Mouse (Mus musculus) layer of hippocampus, adult 18-20 months (tissue): Measurements from ENCODE around the gene Nf2. TPM values are rescaled to one million over a fixed set of nuclear protein-coding genes. Genes with fewer than 3 reads are reported as not detected.

ENCODE experiments used
- microRNA-seq, 2 experiments: library from miRNA; unstranded; fragments of <30 nt; microRNA quantifications; one replicate each; pipeline ENCODE4 v1.2.0; 2021
- total RNA-seq, 2 experiments: library from RNA; stranded (reverse); gene quantifications; 2 replicates each; pipeline ENCODE4 v1.2.3; 2021

Nf2 gene
- total RNA-seq, 2 experiments from 2014 or later: 88.6 to 99.8 TPM

Small RNA genes within 50 kb of the gene (microRNA-seq; reads per million reads assigned to microRNA genes)
- gene Mir6918: 0.59 to 1.2 reads per million in 2 experiments

Other genes starting within 250 kb of the Nf2 start
- gene Gm11032, start 229.5 kb downstream of the Nf2 start, total RNA-seq: not detected
- 10 to 100 TPM; 23.3 to 26.7 TPM for gene Ascc2, start 211.8 kb downstream of the Nf2 start, total RNA-seq
- 100 to 1,000 TPM; 372 to 389 TPM for gene Uqcr10, start 145.2 kb downstream of the Nf2 start, total RNA-seq
- gene Zmat5, start 144.9 kb downstream of the Nf2 start, total RNA-seq: 10 to 100 TPM; 32.4 to 34.4 TPM
- gene Cabp7, start 102.8 kb downstream of the Nf2 start, total RNA-seq: 100 to 1,000 TPM; 320 to 358 TPM
- 10 to 100 TPM; 90.6 to 97.0 TPM for gene Nipsnap1, start 24.4 kb upstream of the Nf2 start, total RNA-seq
- 10 to 100 TPM; 37.1 to 37.2 TPM for gene Thoc5, start 45.8 kb upstream of the Nf2 start, total RNA-seq
- 10 to 100 TPM; 43.1 to 44.6 TPM for gene Nefh, start 98.5 kb upstream of the Nf2 start, total RNA-seq
- gene Ap1b1, start 137.3 kb upstream of the Nf2 start, total RNA-seq: 100 to 1,000 TPM; 155 TPM
- 100 to 1,000 TPM in 1 of 2 experiments, 10 to 100 TPM in 1; 88.1 to 109 TPM for gene Rasl10a, start 208.6 kb upstream of the Nf2 start, total RNA-seq
- gene Gas2l1, start 215.8 kb upstream of the Nf2 start, total RNA-seq: 100 to 1,000 TPM in 1 of 2 experiments, 10 to 100 TPM in 1; 96.6 to 106 TPM
- gene Rhbdd3, start 249.4 kb upstream of the Nf2 start, total RNA-seq: 10 to 100 TPM; 20.8 to 21.8 TPM
- 100 to 1,000 TPM; 299 to 320 TPM for gene Ewsr1, start 249.7 kb upstream of the Nf2 start, total RNA-seq